Mouse (Mus musculus) embryonic facial prominence, embryonic 14.5 days (tissue): ENCODE results near the gene Tas2r138. TPM values are rescaled to one million over a fixed set of nuclear protein-coding genes. Genes with fewer than 3 reads are reported as not detected.

Experiments
- ATAC-seq: fragments of 200-750 bp; cut with Nextera tagmentation; 2 replicates; pipeline ENCODE4 v1.8.0; 2017; ENCODE audit warnings: low read depth, moderate number of reproducible peaks, moderate TSS enrichment
- DNase-seq: peaks from one replicate; pipeline ENCODE4 v3.0.0-alpha.2; 2015; ENCODE audit warnings: low spot score
- H3K27ac ChIP-seq: fragments of 300-500 bp; sonication (generic); replicated peaks from 2 replicates; pipeline ENCODE4 v1.5.1; 2014; ENCODE audit warnings: low read depth, mild to moderate bottlenecking, low read length, moderate library complexity
- H3K27me3 ChIP-seq: fragments of 300-500 bp; sonication (generic); replicated peaks from 2 replicates; pipeline ENCODE4 v1.6.1; 2014; ENCODE audit warnings: low read length; ENCODE audit not compliant: control insufficient read depth, insufficient read depth
- H3K36me3 ChIP-seq: fragments of 300-500 bp; sonication (generic); 2 replicates; pipeline ENCODE4 v1.6.1; 2014; ENCODE audit warnings: low read length, mixed read lengths; ENCODE audit not compliant: control insufficient read depth, insufficient read depth
- H3K4me1 ChIP-seq: fragments of 300-500 bp; sonication (generic); 2 replicates; pipeline ENCODE4 v1.6.1; 2014; ENCODE audit warnings: antibody characterized with exemption, low read length; ENCODE audit not compliant: control insufficient read depth, insufficient read depth
- H3K4me2 ChIP-seq: fragments of 300-500 bp; sonication (generic); 2 replicates; pipeline ENCODE4 v1.6.1; 2014; ENCODE audit warnings: low read depth, mild to moderate bottlenecking, low read length, moderate library complexity, mixed read lengths
- H3K4me3 ChIP-seq: fragments of 300-500 bp; sonication (generic); 2 replicates; pipeline ENCODE4 v1.5.1; 2014; ENCODE audit warnings: low read depth, mild to moderate bottlenecking, low read length
- H3K9ac ChIP-seq: fragments of 300-500 bp; sonication (generic); 2 replicates; pipeline ENCODE4 v1.6.1; 2014; ENCODE audit warnings: low read depth, mild to moderate bottlenecking, low read length, moderate library complexity, mixed read lengths
- H3K9me3 ChIP-seq: fragments of 300-500 bp; sonication (generic); 2 replicates; pipeline ENCODE4 v1.6.1; 2016; ENCODE audit warnings: low read length; ENCODE audit not compliant: control insufficient read depth
- WGBS: fragments of 180-500 bp; shearing (Covaris S2); extraction: QIAGEN DNeasy Blood & Tissue Kit; methylation state at CpG from one replicate; pipeline ENCODE4 v1.1.7; 2014; 5-methylcytosine and 5-hydroxymethylcytosine counted together
- polyA plus RNA-seq: library from polyadenylated mRNA; unstranded; fragments of >200 nt; fragmentation: Nextera tagmentation; extraction: Ambion mirVana; gene quantifications from 2 replicates; pipeline ENCODE4 v1.2.1, GENCODE M21; 2014

The Tas2r138 gene
- polyA plus RNA-seq, 1 experiment from 2014 or later, result not detected

GRCm38 (mm10) chr6:40584336-40584735 lies 28.8 kb downstream of the Tas2r138 start:
- 79% methylated on average over 6 of the region's 6 CpGs for WGBS
- DNase-seq (no peak), ATAC-seq (no peak)
- Histone ChIP-seq H3K4me1 (no peaks in the 10 kb centered on the region), H3K9ac (no peak overlapping the region), H3K27me3 (no peaks in the 10 kb centered on the region), H3K4me2 (no peak overlapping the region), H3K36me3 (no peaks in the 10 kb centered on the region), H3K4me3 (no peak overlapping the region), H3K9me3 (no peaks in the 10 kb centered on the region), H3K27ac (no peak overlapping the region)

DNA sequence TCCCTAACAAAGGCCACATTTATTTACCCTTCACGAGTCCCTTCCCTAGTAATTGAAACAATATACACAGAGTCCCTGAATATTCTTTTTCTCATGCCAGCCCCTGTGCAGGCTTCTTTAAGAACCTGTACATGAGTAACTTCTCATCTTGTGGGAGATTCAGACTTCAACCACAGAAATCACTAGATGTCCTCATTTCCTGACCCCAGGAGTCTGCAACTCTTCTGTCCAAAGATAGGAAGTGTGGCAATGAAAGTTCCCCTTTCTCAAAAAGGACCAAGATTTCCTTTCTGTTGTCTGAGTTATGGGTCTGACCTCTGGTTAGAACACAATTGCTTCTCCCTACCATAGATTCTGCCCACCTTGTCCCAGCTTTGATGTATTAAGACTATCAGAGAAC lies 36.8 kb downstream of the Tas2r138 start:
- no peak overlapping the region for H3K9ac ChIP-seq
- no peaks in the 10 kb centered on the region for H3K36me3 ChIP-seq
- H3K27me3 ChIP-seq, result no peaks in the 10 kb centered on the region
- H3K9me3 ChIP-seq, result no peaks in the 10 kb centered on the region
- no peak overlapping the region for H3K27ac ChIP-seq
- H3K4me1 ChIP-seq, result no peaks in the 10 kb centered on the region
- DNase-seq, result no peak
- no peak overlapping the region for H3K4me2 ChIP-seq
- H3K4me3 ChIP-seq, result no peak overlapping the region
- ATAC-seq, result no peak
- WGBS, result 69% methylated on average over 1 of the region's 1 CpGs

DNA sequence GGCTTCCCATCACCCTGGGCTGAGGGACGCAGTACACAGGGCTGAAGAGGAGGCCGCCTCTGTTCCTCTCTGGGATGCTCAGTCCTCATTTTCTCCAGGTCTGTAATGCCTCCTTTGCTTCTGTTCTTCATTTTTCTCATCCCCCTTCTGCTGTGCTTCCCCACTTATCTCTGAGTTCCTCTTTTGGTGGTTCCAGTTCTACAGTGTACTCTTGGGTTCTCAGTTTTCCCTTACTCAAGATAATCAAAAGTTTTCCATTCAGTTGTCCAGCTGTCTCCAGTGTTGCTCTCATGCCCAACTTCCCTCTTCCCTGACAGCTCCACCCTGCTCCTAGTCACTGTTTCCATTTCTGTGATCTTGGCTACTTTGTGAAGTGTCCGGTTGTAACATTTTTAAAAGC lies 39.5 kb downstream of the Tas2r138 start:
- H3K9me3 ChIP-seq, result no peaks in the 10 kb centered on the region
- no peak for DNase-seq

GRCm38 (mm10) chr6:40569187-40569586 lies 43.9 kb downstream of the Tas2r138 start, which contains the start of gene Olfr460:
TSS of gene Olfr460 (plus strand) at chr6:40569487.
- no peak for DNase-seq
- H3K4me1 ChIP-seq, result no peaks in the 10 kb centered on the region
- H3K9ac ChIP-seq, result no peak within 1 kb of the TSS
- no peaks in the 10 kb centered on the region for H3K9me3 ChIP-seq
- H3K27ac ChIP-seq, result no peak within 1 kb of the TSS
- no peak within 1 kb of the TSS for H3K4me3 ChIP-seq
- H3K36me3 ChIP-seq, result no peaks in the 10 kb centered on the region
- WGBS, result 86% methylated on average over 3 of the region's 3 CpGs
- no peak for ATAC-seq
- H3K4me2 ChIP-seq, result no peak within 1 kb of the TSS
- no peaks in the 10 kb centered on the region for H3K27me3 ChIP-seq

More for the DNA sequence above, 39.5 kb downstream of the Tas2r138 start:
- Histone ChIP-seq H3K4me2 (no peak overlapping the region), H3K4me1 (no peaks in the 10 kb centered on the region), H3K36me3 (no peaks in the 10 kb centered on the region), H3K27me3 (no peaks in the 10 kb centered on the region), H3K4me3 (no peak overlapping the region), H3K27ac (no peak overlapping the region), H3K9ac (no peak overlapping the region)
- ATAC-seq, result no peak
- 80% methylated on average over 3 of the region's 3 CpGs for WGBS

Other genes starting within 250 kb of the Tas2r138 start
- gene E330009J07Rik, start 177.2 kb downstream of the Tas2r138 start, polyA plus RNA-seq, result 9.1 and 9.2 TPM in 2 replicates
- 0.09 and 0.51 TPM in 2 replicates for gene Wee2, start 174.2 kb downstream of the Tas2r138 start, polyA plus RNA-seq
- gene Ssbp1, start 142.0 kb downstream of the Tas2r138 start, polyA plus RNA-seq, result 126 and 128 TPM in 2 replicates
- gene Tas2r137, start 122.1 kb downstream of the Tas2r138 start, polyA plus RNA-seq, result not detected in 2 replicates
- gene Tas2r108, start 119.8 kb downstream of the Tas2r138 start, polyA plus RNA-seq, result not detected in 2 replicates
- not detected in 2 replicates for gene Prss37, start 93.8 kb downstream of the Tas2r138 start, polyA plus RNA-seq
- not detected in 2 replicates for gene Olfr461, start 58.3 kb downstream of the Tas2r138 start, polyA plus RNA-seq
- gene Olfr460, start 43.8 kb downstream of the Tas2r138 start, polyA plus RNA-seq, result 0.15 TPM in 1 of 2 replicates, not detected in the other
- gene Clec5a, start 27.5 kb downstream of the Tas2r138 start, polyA plus RNA-seq, result 1.6 and 2.1 TPM in 2 replicates
- gene Mgam, start 15.5 kb upstream of the Tas2r138 start, polyA plus RNA-seq, result 0.07 and 0.14 TPM in 2 replicates